Mouse (Mus musculus): ENCODE results near the gene Mif4gd. TPM values are rescaled to one million over a fixed set of nuclear protein-coding genes. Genes with fewer than 3 reads are reported as not detected.
A peak's percentile ranks its signal among the peaks of the same experiment; 100 is the strongest.

The Mif4gd gene
- polyA plus RNA-seq, 1 experiment: 144 TPM

DNA sequence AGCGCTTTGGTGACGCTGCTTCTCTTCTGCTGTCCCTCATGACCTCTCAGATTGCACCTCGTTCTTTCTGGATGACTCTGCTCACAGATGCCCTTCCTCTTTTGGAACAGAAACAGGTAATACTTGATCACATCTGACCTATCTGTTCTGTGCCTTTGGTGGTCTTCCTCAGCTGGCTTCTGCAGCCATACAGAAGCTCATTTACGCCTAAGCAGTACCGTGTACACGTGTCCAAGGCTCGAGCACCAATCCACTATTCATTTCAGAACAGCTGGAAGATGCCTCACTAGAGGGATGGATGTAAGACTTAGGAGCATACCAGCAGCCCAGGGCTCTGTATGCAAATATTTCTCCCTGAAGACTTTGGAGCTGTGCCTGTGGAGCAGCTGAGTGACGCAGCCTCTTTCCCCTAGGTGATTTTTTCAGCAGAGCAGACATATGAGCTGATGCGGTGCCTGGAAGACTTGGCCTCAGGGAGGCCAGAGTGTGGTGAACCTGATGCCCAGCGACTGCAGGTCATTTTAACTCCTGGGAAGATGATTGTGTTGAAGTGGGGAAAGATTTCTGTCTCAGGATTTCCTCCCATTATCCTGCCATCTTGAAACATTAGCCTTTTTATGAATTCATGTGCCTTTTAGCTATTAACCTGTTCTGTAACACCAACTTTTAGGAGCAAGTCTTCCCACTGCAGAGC, 29.7 kb downstream of the Mif4gd start:
- no peak for DNase-seq
- Histone ChIP-seq H3K36me3 (ENCODE audit: control insufficient read depth, insufficient read depth, low read length) (no peaks in the 10 kb centered on the region; the same call in 1 of the 2 replicates), H3K4me3 (ENCODE audit: insufficient read depth, low read depth, low read length) (no peak overlapping the region), H3K4me1 (ENCODE audit: control insufficient read depth, insufficient read depth, low read length) (no peaks in the 10 kb centered on the region; the same call in 1 of the 2 replicates), H3K27me3 (replicated peaks; ENCODE audit: control insufficient read depth, insufficient read depth, low read length) (no peaks in the 10 kb centered on the region), H3K27ac (ENCODE audit: insufficient read depth, low read depth, low read length) (no peak overlapping the region)
- 75% methylated on average over 10 of the region's 10 CpGs for WGBS
- TF ChIP-seq CTCF (conservative IDR thresholded peaks at IDR 0.05; ENCODE audit: insufficient read depth, insufficient read length, low read depth, low read length): no peak
- TF ChIP-seq POLR2A (IDR thresholded peaks at IDR 0.05; ENCODE audit: low read depth, low read length): no peak

DNA sequence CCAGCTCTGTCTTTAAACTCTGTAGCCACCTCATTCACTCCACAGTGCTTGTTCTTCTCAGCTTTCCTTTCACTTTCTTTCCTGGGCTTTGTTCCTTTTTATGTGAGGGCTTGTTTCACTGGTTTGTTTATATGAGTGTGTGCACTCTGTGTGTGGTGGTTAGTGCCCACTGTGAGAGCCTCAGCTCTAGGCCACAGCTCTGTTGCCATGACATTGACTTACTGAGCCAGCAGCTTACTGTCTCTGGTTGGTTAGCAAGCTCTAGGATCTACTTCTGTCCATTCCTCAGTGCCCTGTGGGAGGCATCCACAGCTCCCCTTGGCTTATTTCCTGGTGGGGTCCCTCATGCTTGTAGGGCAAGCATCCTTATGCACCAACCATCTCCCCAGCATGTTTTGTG, 33.7 kb downstream of the Mif4gd start:
- no peaks in the 10 kb centered on the region for H3K27me3 ChIP-seq (replicated peaks; ENCODE audit: control insufficient read depth, insufficient read depth, low read length)
- H3K4me1 ChIP-seq (ENCODE audit: control insufficient read depth, insufficient read depth, low read length): no peaks in the 10 kb centered on the region
- H3K36me3 ChIP-seq (ENCODE audit: control insufficient read depth, insufficient read depth, low read length): no peaks in the 10 kb centered on the region; the same call in 1 of the 2 replicates
- TF ChIP-seq POLR2A (IDR thresholded peaks at IDR 0.05; ENCODE audit: low read depth, low read length): no peak
- TF ChIP-seq CTCF (conservative IDR thresholded peaks at IDR 0.05; ENCODE audit: insufficient read depth, insufficient read length, low read depth, low read length): no peak
- no peak overlapping the region for H3K4me3 ChIP-seq (ENCODE audit: insufficient read depth, low read depth, low read length)
- DNase-seq: no peak
- H3K27ac ChIP-seq (ENCODE audit: insufficient read depth, low read depth, low read length): no peak overlapping the region

DNA sequence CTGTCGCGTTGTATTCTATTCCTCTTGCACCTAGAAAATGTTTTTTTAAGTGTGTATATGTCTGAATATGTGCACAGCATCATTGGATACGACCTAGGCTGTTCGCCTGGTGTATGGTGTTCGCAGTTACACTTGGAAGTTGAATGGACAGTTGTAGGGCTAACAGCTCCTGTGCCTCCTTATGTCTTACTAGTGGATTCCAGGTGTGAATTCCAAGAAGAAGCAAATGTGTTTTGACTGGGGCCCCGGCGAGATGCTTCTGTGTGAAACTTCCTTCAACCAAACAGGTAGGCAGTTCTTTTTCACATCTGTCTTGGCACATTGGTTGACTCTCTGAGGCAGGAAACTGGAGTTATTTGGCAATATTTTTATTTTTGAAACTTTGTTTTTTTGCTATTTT, 47.8 kb downstream of the Mif4gd start:
- WGBS: 10% methylated on average over 7 of the region's 7 CpGs
- no peak overlapping the region for H3K4me3 ChIP-seq (ENCODE audit: insufficient read depth, low read depth, low read length)

DNA sequence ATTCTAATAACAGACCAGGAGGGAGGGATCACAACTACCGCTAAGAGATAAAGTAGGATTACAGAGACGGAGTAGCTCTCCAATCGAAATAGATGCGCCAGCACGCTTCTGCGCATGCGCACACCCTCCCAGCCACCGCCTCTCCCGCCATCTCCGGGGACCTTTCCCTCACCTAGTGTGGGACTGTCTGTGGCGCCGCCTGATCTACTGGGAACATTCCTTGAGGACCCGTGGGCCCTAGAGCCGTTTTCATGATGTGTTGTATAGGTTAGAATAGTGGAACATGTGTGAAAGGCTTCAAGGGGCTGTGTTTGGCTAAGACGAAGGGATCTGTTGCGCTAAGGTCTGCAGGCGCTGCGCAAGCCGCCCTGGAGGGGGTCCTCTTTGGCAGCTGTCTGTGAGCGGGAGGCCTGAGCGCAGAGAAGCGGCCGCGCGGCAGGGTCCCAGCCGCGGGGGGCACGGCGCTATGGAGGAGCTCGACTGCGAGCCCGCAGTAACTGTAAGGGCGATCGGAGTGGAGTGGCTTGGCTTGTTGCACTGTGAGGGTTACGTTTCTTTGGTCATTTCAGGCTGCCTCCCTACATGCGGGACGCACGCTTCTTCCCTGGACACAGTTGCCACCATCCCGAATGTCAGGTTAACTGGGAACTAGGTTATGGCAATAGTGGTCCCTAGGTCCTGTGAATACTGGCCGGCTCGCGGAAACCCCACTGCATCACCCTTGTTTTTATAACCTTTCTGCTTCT, 48.5 kb downstream of the Mif4gd start, which contains the start of gene Nup85:
Gene Nup85, plus strand, starts transcription at position 371 of the 746 bp plus-strand sequence.
- Histone ChIP-seq H3K4me3 (ENCODE audit: insufficient read depth, low read depth, low read length) (peak within 1 kb of the TSS; percentile 64), H3K4me1 (ENCODE audit: control insufficient read depth, insufficient read depth, low read length) (no peaks in the 10 kb centered on the region), H3K36me3 (ENCODE audit: control insufficient read depth, insufficient read depth, low read length) (no peaks in the 10 kb centered on the region), H3K27ac (ENCODE audit: insufficient read depth, low read depth, low read length) (peak within 1 kb of the TSS; percentile 92), H3K27me3 (replicated peaks; ENCODE audit: control insufficient read depth, insufficient read depth, low read length) (no peaks in the 10 kb centered on the region)
- no peak for TF ChIP-seq POLR2A (IDR thresholded peaks at IDR 0.05; ENCODE audit: low read depth, low read length)
- TF ChIP-seq CTCF (conservative IDR thresholded peaks at IDR 0.05; ENCODE audit: insufficient read depth, insufficient read length, low read depth, low read length): no peak
- WGBS: under 1% methylated on average over 42 of the region's 42 CpGs
- peak; percentile 98 for DNase-seq

More for the DNA sequence above, 47.8 kb downstream of the Mif4gd start:
- Histone ChIP-seq H3K27ac (ENCODE audit: insufficient read depth, low read depth, low read length) (no peak overlapping the region), H3K27me3 (replicated peaks; ENCODE audit: control insufficient read depth, insufficient read depth, low read length) (no peaks in the 10 kb centered on the region), H3K4me1 (ENCODE audit: control insufficient read depth, insufficient read depth, low read length) (no peaks in the 10 kb centered on the region), H3K36me3 (ENCODE audit: control insufficient read depth, insufficient read depth, low read length) (no peaks in the 10 kb centered on the region)
- TF ChIP-seq CTCF (conservative IDR thresholded peaks at IDR 0.05; ENCODE audit: insufficient read depth, insufficient read length, low read depth, low read length) (no peak), POLR2A (IDR thresholded peaks at IDR 0.05; ENCODE audit: low read depth, low read length) (no peak)
- DNase-seq: no peak

DNA sequence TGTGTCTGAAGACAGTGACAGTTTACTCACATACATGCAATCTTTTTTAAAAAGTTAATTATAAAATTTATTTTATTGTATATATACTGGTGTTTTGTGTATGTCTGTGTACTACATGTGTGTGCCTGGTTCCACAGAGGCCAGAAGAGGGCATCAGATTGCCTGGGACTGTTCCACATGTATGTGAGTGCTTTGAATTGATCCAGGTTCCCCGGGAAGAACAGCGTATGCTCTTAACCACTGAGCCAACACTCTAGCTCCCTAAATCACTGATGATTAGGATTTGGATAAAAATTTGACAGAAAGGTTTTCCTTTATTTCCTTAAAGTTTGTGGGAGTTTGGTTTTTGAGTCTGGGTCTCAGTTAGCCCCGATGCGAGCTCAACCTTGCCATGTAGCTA, 49.4 kb downstream of the Mif4gd start:
- no peak for TF ChIP-seq POLR2A (IDR thresholded peaks at IDR 0.05; ENCODE audit: low read depth, low read length)
- peak; percentile 29; the same call in 1 of the 2 replicates for TF ChIP-seq CTCF (conservative IDR thresholded peaks at IDR 0.05; ENCODE audit: insufficient read depth, insufficient read length, low read depth, low read length)
- H3K4me3 ChIP-seq (ENCODE audit: insufficient read depth, low read depth, low read length): peak overlapping the region; percentile 64
- DNase-seq: peak; percentile 9
- WGBS: 46% methylated on average over 4 of the region's 4 CpGs
- no peaks in the 10 kb centered on the region for H3K36me3 ChIP-seq (ENCODE audit: control insufficient read depth, insufficient read depth, low read length)
- no peaks in the 10 kb centered on the region for H3K27me3 ChIP-seq (replicated peaks; ENCODE audit: control insufficient read depth, insufficient read depth, low read length)
- no peaks in the 10 kb centered on the region for H3K4me1 ChIP-seq (ENCODE audit: control insufficient read depth, insufficient read depth, low read length)
- no peak overlapping the region for H3K27ac ChIP-seq (ENCODE audit: insufficient read depth, low read depth, low read length)

Other genes starting within 250 kb of the Mif4gd start
- 5.4 and 6.1 TPM in 2 replicates for gene Hid1, start 245.2 kb downstream of the Mif4gd start, polyA plus RNA-seq (2012; rRNA removed)
- 5.3 and 5.6 TPM in 2 replicates for gene Cdr2l, start 231.1 kb downstream of the Mif4gd start, polyA plus RNA-seq (2012; rRNA removed)
- 145 and 146 TPM in 2 replicates for gene Mrpl58, start 209.2 kb downstream of the Mif4gd start, polyA plus RNA-seq (2012; rRNA removed)
- gene Atp5h, start 193.0 kb downstream of the Mif4gd start, polyA plus RNA-seq (2012; rRNA removed): 296 and 478 TPM in 2 replicates
- gene Kctd2, start 192.8 kb downstream of the Mif4gd start, polyA plus RNA-seq (2012; rRNA removed): 35.4 and 37.8 TPM in 2 replicates
- 0.28 and 0.37 TPM in 2 replicates for gene Trim80, start 172.4 kb downstream of the Mif4gd start, polyA plus RNA-seq (2012; rRNA removed)
- gene Slc16a5, start 150.5 kb downstream of the Mif4gd start, polyA plus RNA-seq (2012; rRNA removed): 31.1 and 42.8 TPM in 2 replicates
- gene Armc7, start 137.3 kb downstream of the Mif4gd start, polyA plus RNA-seq (2012; rRNA removed): 6.8 and 7.3 TPM in 2 replicates
- 47.6 and 50.5 TPM in 2 replicates for gene Nt5c, start 121.1 kb downstream of the Mif4gd start, polyA plus RNA-seq (2012; rRNA removed)
- gene Jpt1, start 98.6 kb downstream of the Mif4gd start, polyA plus RNA-seq (2012; rRNA removed): 62.9 and 64.9 TPM in 2 replicates
- gene Sumo2, start 76.7 kb downstream of the Mif4gd start, polyA plus RNA-seq (2012; rRNA removed): 48.4 and 85.2 TPM in 2 replicates
- 32.9 and 33.5 TPM in 2 replicates for gene Nup85, start 48.5 kb downstream of the Mif4gd start, polyA plus RNA-seq (2012; rRNA removed)
- gene Mrps7, start 9.0 kb downstream of the Mif4gd start, polyA plus RNA-seq (2012; rRNA removed): 51.7 and 53.1 TPM in 2 replicates
- gene Gga3, start 8.9 kb downstream of the Mif4gd start, polyA plus RNA-seq (2012; rRNA removed): 16.9 and 17.7 TPM in 2 replicates
- gene Slc25a19, start 15.3 kb upstream of the Mif4gd start, polyA plus RNA-seq (2012; rRNA removed): 144 and 172 TPM in 2 replicates
- 34.1 and 42.6 TPM in 2 replicates for gene Grb2, start 95.6 kb upstream of the Mif4gd start, polyA plus RNA-seq (2012; rRNA removed)
- 77.1 and 97.8 TPM in 2 replicates for gene Tmem94, start 152.5 kb upstream of the Mif4gd start, polyA plus RNA-seq (2012; rRNA removed)
- gene Caskin2, start 200.7 kb upstream of the Mif4gd start, polyA plus RNA-seq (2012; rRNA removed): 36.9 and 46.7 TPM in 2 replicates
- gene Tsen54, start 201.8 kb upstream of the Mif4gd start, polyA plus RNA-seq (2012; rRNA removed): 36.4 and 43.4 TPM in 2 replicates
- gene Llgl2, start 211.1 kb upstream of the Mif4gd start, polyA plus RNA-seq (2012; rRNA removed): 153 and 166 TPM in 2 replicates
- 104 and 132 TPM in 2 replicates for gene Myo15b, start 245.4 kb upstream of the Mif4gd start, polyA plus RNA-seq (2012; rRNA removed)